23 mouse cellular contexts compared by ENCODE assay signal in genomic region chr9:70570351-70570750, GRCm38 (mm10). TPM values are rescaled to one million over a fixed set of nuclear protein-coding genes. Genes with fewer than 3 reads are reported as not detected.
DNase-seq lines count a peak whose midpoint lies in the region; ATAC-seq and TF ChIP-seq lines count a peak whose summit lies in the region.
"Had no signal": no experiment of that assay in that cellular context is flagged by ENCODE, and none has a peak within 500 bp of the region (broad histone marks: within the 10 kb centered on the region; RNA-seq: fewer than 3 reads in every experiment).

No protein-coding gene starts in this region.

- WGBS in heart, embryonic 13.5 days = 61% methylated on average over 8 of the region's 8 CpGs
- 64% methylated on average over 8 of the region's 8 CpGs for WGBS in lung, embryonic 16.5 days
- 78% methylated on average over 8 of the region's 8 CpGs for WGBS in lung, adult 2 months
- WGBS in stomach, embryonic 15.5 days = 80% methylated on average over 8 of the region's 8 CpGs

- no peaks in the 10 kb centered on the region for H3K27me3 ChIP-seq in heart, embryonic 13.5 days (replicated peaks)
- no peaks in the 10 kb centered on the region for H3K27me3 ChIP-seq in lung, embryonic 16.5 days (ENCODE audit: control insufficient read depth, insufficient read depth, low read depth, low read length)
- no peaks in the 10 kb centered on the region for H3K27me3 ChIP-seq in stomach, embryonic 15.5 days (replicated peaks)
- H3K27me3 ChIP-seq: forebrain, embryonic 15.5 days; hindbrain, embryonic 12.5 days; liver, embryonic 13.5 days; lung, embryonic 15.5 days; neural tube, embryonic 13.5 days had no signal

- DNase-seq in heart, postnatal 25 days (ENCODE audit: low spot score) = no peak
- no peak for DNase-seq in lung, adult 2 months
- DNase-seq in lung, postnatal 10 days = peak; percentile 6
- DNase-seq in T-cell, adult 2 months (ENCODE audit: low spot score) = no peak
- DNase-seq in kidney, adult 11 months = no peak
- DNase-seq: adrenal gland, postnatal 10 days; cerebellum, adult 8-10 months; cerebellum, postnatal 36 days; gastrocnemius, postnatal 14 days; kidney, adult 8-10 months; kidney, postnatal 10 days; liver, embryonic 13.5 days; right cerebral cortex, adult 18-20 months had no signal

- no peak for ATAC-seq in heart, embryonic 13.5 days (ENCODE audit: extremely low read depth, insufficient number of reproducible peaks, low FRiP score, low TSS enrichment)
- peak; percentile 74; the same call in 1 of the 2 replicates for ATAC-seq in lung, embryonic 16.5 days (ENCODE audit: low read depth)
- no peak; the same call in 1 of the 2 replicates for ATAC-seq in stomach, embryonic 15.5 days (ENCODE audit: insufficient read depth, low FRiP score, low read depth)
- ATAC-seq: forebrain, embryonic 15.5 days; midbrain, embryonic 16.5 days had no signal

- H3K27ac ChIP-seq in heart, embryonic 13.5 days (replicated peaks) = peak overlapping the region; percentile 38
- peak overlapping the region; percentile 28; the same call in 1 of the 2 replicates for H3K27ac ChIP-seq in lung, embryonic 16.5 days (ENCODE audit: low read length)
- peak overlapping the region; percentile 38; the same call in 1 of the 2 replicates for H3K27ac ChIP-seq in stomach, embryonic 15.5 days
- H3K27ac ChIP-seq: forebrain, embryonic 15.5 days; hindbrain, embryonic 12.5 days; left cerebral cortex, adult 2 months; liver, embryonic 13.5 days; lung, embryonic 15.5 days; neural tube, embryonic 13.5 days had no signal

- peaks cover 40% of the 10 kb centered on the region for H3K36me3 ChIP-seq in heart, embryonic 13.5 days
- H3K36me3 ChIP-seq in lung, embryonic 16.5 days (ENCODE audit: control insufficient read depth, insufficient read depth, low read length) = peaks cover 10% of the 10 kb centered on the region; the same call in 1 of the 2 replicates
- peaks cover 6% of the 10 kb centered on the region; the same call in 1 of the 2 replicates for H3K36me3 ChIP-seq in stomach, embryonic 15.5 days

- peaks cover 26% of the 10 kb centered on the region for H3K4me1 ChIP-seq in heart, embryonic 13.5 days
- no peaks in the 10 kb centered on the region; the same call in 1 of the 2 replicates for H3K4me1 ChIP-seq in lung, embryonic 16.5 days (replicated peaks; ENCODE audit: control insufficient read depth, insufficient read depth, low read length)
- H3K4me1 ChIP-seq in lung, adult 2 months (ENCODE audit: control insufficient read depth, insufficient read depth, low read length) = peaks cover 4% of the 10 kb centered on the region; the same call in 1 of the 2 replicates
- H3K4me1 ChIP-seq in stomach, embryonic 15.5 days = 0 out of 2 replicates have a peak, but pooled peaks cover 3% of the 10 kb centered on the region
- H3K4me1 ChIP-seq: forebrain, embryonic 15.5 days; hindbrain, embryonic 12.5 days; liver, embryonic 13.5 days; lung, embryonic 15.5 days; neural tube, embryonic 13.5 days had no signal

- no peaks in the 10 kb centered on the region for H3K9me3 ChIP-seq in heart, embryonic 13.5 days
- no peaks in the 10 kb centered on the region for H3K9me3 ChIP-seq in lung, embryonic 16.5 days (ENCODE audit: control insufficient read depth, low read length)
- no peaks in the 10 kb centered on the region for H3K9me3 ChIP-seq in stomach, embryonic 15.5 days
- H3K9me3 ChIP-seq: forebrain, embryonic 15.5 days; hindbrain, embryonic 12.5 days; liver, embryonic 13.5 days; lung, embryonic 15.5 days; neural tube, embryonic 13.5 days had no signal

- H3K4me2 ChIP-seq in heart, embryonic 13.5 days = peak overlapping the region; percentile 34; the same call in 1 of the 2 replicates
- H3K4me2 ChIP-seq in lung, embryonic 16.5 days (ENCODE audit: low read depth, low read length) = no peak overlapping the region
- H3K4me2 ChIP-seq in stomach, embryonic 15.5 days = no peak overlapping the region
- H3K4me2 ChIP-seq: forebrain, embryonic 15.5 days; hindbrain, embryonic 12.5 days; liver, embryonic 13.5 days; lung, embryonic 15.5 days; neural tube, embryonic 13.5 days had no signal

- intact Hi-C loops in heart, postnatal 25 days (cut with DNase I) = no loop called here

- no peak for TF ChIP-seq POLR2A in lung, adult 2 months (IDR thresholded peaks at IDR 0.05; ENCODE audit: borderline replicate concordance, extremely low read depth, low read depth, low read length)

- H3K9ac ChIP-seq in heart, embryonic 13.5 days = 0 out of 2 replicates have a peak overlapping the region, but pooled peaks have one; percentile 50
- H3K9ac ChIP-seq in lung, embryonic 16.5 days (ENCODE audit: low read length) = no peak overlapping the region
- H3K9ac ChIP-seq in stomach, embryonic 15.5 days = no peak overlapping the region
- H3K9ac ChIP-seq: forebrain, embryonic 15.5 days; hindbrain, embryonic 12.5 days; liver, embryonic 13.5 days; lung, embryonic 15.5 days; neural tube, embryonic 13.5 days had no signal

- no peak overlapping the region for H3K4me3 ChIP-seq in heart, embryonic 13.5 days
- no peak overlapping the region for H3K4me3 ChIP-seq in lung, embryonic 16.5 days (ENCODE audit: low read length)
- no peak overlapping the region for H3K4me3 ChIP-seq in lung, adult 2 months (replicated peaks; ENCODE audit: extremely low read depth, low read depth, low read length)
- no peak overlapping the region for H3K4me3 ChIP-seq in stomach, embryonic 15.5 days (replicated peaks)
- H3K4me3 ChIP-seq: forebrain, embryonic 15.5 days; hindbrain, embryonic 12.5 days; left cerebral cortex, adult 2 months; liver, embryonic 13.5 days; lung, embryonic 15.5 days; myocyte; neural tube, embryonic 13.5 days had no signal

- TF ChIP-seq CTCF in lung, adult 2 months (IDR thresholded peaks at IDR 0.05; ENCODE audit: insufficient read depth, low read length) = no peak

RNA-seq across cellular contexts. Expression of gene Sltm, which starts 27.8 kb away (rescaled TPM):
- 29.2 and 32.8 TPM in 2 replicates for polyA plus RNA-seq in heart, embryonic 13.5 days (2015; fragmentation: Nextera tagmentation; extraction: Ambion mirVana)
- total RNA-seq in heart, postnatal 25 days (2021) = 10 to 100 TPM; 19.9 to 20.8 TPM
- 48.7 and 51.6 TPM in 2 replicates for polyA plus RNA-seq in lung, embryonic 16.5 days (2015; fragmentation: Nextera tagmentation; extraction: Ambion mirVana)
- 5.8 and 9.0 TPM in 2 replicates for polyA plus RNA-seq in lung, adult 2 months (2012; rRNA removed)
- polyA plus RNA-seq in stomach, embryonic 15.5 days (2015; fragmentation: Nextera tagmentation; extraction: Ambion mirVana) = 48.7 and 50.3 TPM in 2 replicates
